Mouse (Mus musculus) myocyte (in vitro differentiated cells): Measurements from ENCODE around the gene Ifitm5. TPM values are rescaled to one million over a fixed set of nuclear protein-coding genes. Genes with fewer than 3 reads are reported as not detected.

Experiments
- H3K27me3 ChIP-seq: one replicate; pipeline ENCODE4 v1.6.1; 2011; ENCODE audit not compliant: control insufficient read depth, insufficient read depth, insufficient read length
- H3K36me3 ChIP-seq: one replicate; pipeline ENCODE4 v1.6.1; 2011; ENCODE audit not compliant: control insufficient read depth, insufficient read depth
- H3K4me2 ChIP-seq: one replicate; pipeline ENCODE4 v1.6.1; 2011; ENCODE audit warnings: low read depth, control low read depth
- H3K4me3 ChIP-seq: one replicate; pipeline ENCODE4 v1.5.1; 2011; ENCODE audit warnings: mild to moderate bottlenecking, control low read depth, moderate library complexity
- H3K79me2 ChIP-seq: one replicate; pipeline ENCODE4 v1.6.1; 2011; ENCODE audit not compliant: control insufficient read depth, insufficient read depth
- H3ac ChIP-seq: one replicate; pipeline ENCODE4 v1.6.1; 2011; ENCODE audit not compliant: control insufficient read depth, insufficient read length
- CEBPB ChIP-seq: IDR thresholded peaks from 2 replicates; pipeline ENCODE4 v1.6.1; 2011; ENCODE audit warnings: mild to moderate bottlenecking, moderate library complexity; ENCODE audit not compliant: poor library complexity, insufficient read depth, severe bottlenecking
- E2F4 ChIP-seq: IDR thresholded peaks from one replicate; pipeline ENCODE4 v1.6.1; 2011; ENCODE audit warnings: mild to moderate bottlenecking, control low read depth, moderate library complexity; ENCODE audit not compliant: insufficient read depth
- MAX ChIP-seq: IDR thresholded peaks from one replicate; pipeline ENCODE4 v1.6.1; 2011; ENCODE audit warnings: low read depth, mild to moderate bottlenecking, control low read depth
- MYOD1 ChIP-seq, 3 experiments: IDR thresholded peaks; one replicate each; pipeline ENCODE4 v1.6.1; 2011; ENCODE audit warnings: control low read depth in 2 of 3, low read depth in 2 of 3, mild to moderate bottlenecking in 2 of 3, moderate library complexity in 1 of 3; ENCODE audit not compliant: insufficient read length in 2 of 3, control insufficient read depth in 1 of 3
- MYOG ChIP-seq, 3 experiments: IDR thresholded peaks; one replicate each; pipeline ENCODE4 v1.6.1; 2011; ENCODE audit warnings: control low read depth in 2 of 3, low read depth in 2 of 3, mild to moderate bottlenecking in 2 of 3; ENCODE audit not compliant: insufficient read length in 2 of 3, control insufficient read depth in 1 of 3, insufficient read depth in 1 of 3
- POLR2A ChIP-seq: IDR thresholded peaks from one replicate; pipeline ENCODE4 v1.6.1; 2011; ENCODE audit warnings: low read depth, mild to moderate bottlenecking, control low read depth, moderate library complexity; ENCODE audit not compliant: insufficient read length
- POLR2AphosphoS2 ChIP-seq: IDR thresholded peaks from one replicate; pipeline ENCODE4 v1.6.1; 2011; ENCODE audit warnings: low read depth, control low read depth; ENCODE audit not compliant: insufficient read length
- REST ChIP-seq: IDR thresholded peaks from one replicate; pipeline ENCODE4 v1.6.1; 2011; ENCODE audit warnings: mild to moderate bottlenecking, control low read depth, moderate library complexity; ENCODE audit not compliant: insufficient read depth, insufficient read length
- SRF ChIP-seq: IDR thresholded peaks from one replicate; pipeline ENCODE4 v1.6.1; 2011; ENCODE audit warnings: low read depth; ENCODE audit not compliant: control insufficient read depth, insufficient read length
- TCF12 ChIP-seq: IDR thresholded peaks from one replicate; pipeline ENCODE4 v1.6.1; 2011; ENCODE audit warnings: mild to moderate bottlenecking, control low read depth; ENCODE audit not compliant: poor library complexity, insufficient read depth, severe bottlenecking
- TCF3 ChIP-seq: IDR thresholded peaks from one replicate; pipeline ENCODE4 v1.6.1; 2011; ENCODE audit warnings: low read depth, control low read depth; ENCODE audit not compliant: insufficient read length
- USF1 ChIP-seq: IDR thresholded peaks from one replicate; pipeline ENCODE4 v1.6.1; 2011; ENCODE audit warnings: low read depth, mild to moderate bottlenecking, control low read depth, moderate library complexity
- polyA plus RNA-seq: library from polyadenylated mRNA; unstranded; fragments of >200 nt; fragmentation: generic; extraction: Trizol; gene quantifications from one replicate; pipeline ENCODE4 v1.2.1, GENCODE M21; 2012; ENCODE audit warnings: missing spikeins

Ifitm5 gene
- polyA plus RNA-seq, 1 experiment, result 0.47 TPM

GRCm38 (mm10) chr7:140922398-140923069 lies 27.6 kb downstream of the Ifitm5 start:
- Histone ChIP-seq H3K79me2 (no peaks in the 10 kb centered on the region), H3ac (no peak overlapping the region), H3K4me2 (no peak overlapping the region), H3K36me3 (no peaks in the 10 kb centered on the region), H3K4me3 (no peak overlapping the region), H3K27me3 (peaks cover 48% of the 10 kb centered on the region)
- TF ChIP-seq REST (peak; percentile 68), MYOG (IDR thresholded peaks at IDR 0.05; ENCODE audit: control insufficient read depth in 1 of 3, insufficient read depth in 1 of 3, insufficient read length in 2 of 3, low read depth in 2 of 3) (no peak)

GRCm38 (mm10) chr7:140921225-140921975 lies 28.7 kb downstream of the Ifitm5 start:
- no peaks in the 10 kb centered on the region for H3K36me3 ChIP-seq
- no peaks in the 10 kb centered on the region for H3K79me2 ChIP-seq
- no peak overlapping the region for H3K4me2 ChIP-seq
- no peak overlapping the region for H3ac ChIP-seq
- no peak overlapping the region for H3K4me3 ChIP-seq
- TF ChIP-seq REST (no peak), MAX (no peak), POLR2AphosphoS2 (no peak), TCF3 (no peak), MYOG (IDR thresholded peaks at IDR 0.05; ENCODE audit: control insufficient read depth in 1 of 3, insufficient read depth in 1 of 3, insufficient read length in 2 of 3, low read depth in 2 of 3) (no peak), CEBPB (no peak), USF1 (no peak), TCF12 (no peak)
- H3K27me3 ChIP-seq, result peaks cover 48% of the 10 kb centered on the region

GRCm38 (mm10) chr7:140920418-140921029 lies 29.6 kb downstream of the Ifitm5 start, which contains the start of gene Nlrp6:
TSS of gene Nlrp6 (plus strand) at chr7:140920902.
- no peak within 1 kb of the TSS for H3K4me3 ChIP-seq
- H3K4me2 ChIP-seq, result no peak within 1 kb of the TSS
- no peak within 1 kb of the TSS for H3ac ChIP-seq
- H3K36me3 ChIP-seq, result no peaks in the 10 kb centered on the region
- peaks cover 48% of the 10 kb centered on the region for H3K27me3 ChIP-seq
- no peak for TF ChIP-seq TCF12
- TF ChIP-seq POLR2A, result no peak
- no peak for TF ChIP-seq SRF
- no peak for TF ChIP-seq MAX
- TF ChIP-seq MYOD1 (IDR thresholded peaks at IDR 0.05; ENCODE audit: control insufficient read depth in 1 of 3, insufficient read length in 2 of 3, low read depth in 2 of 3), result no peak
- no peaks in the 10 kb centered on the region for H3K79me2 ChIP-seq

- Histone ChIP-seq H3ac (no peak overlapping the region), H3K36me3 (no peaks in the 10 kb centered on the region), H3K79me2 (no peaks in the 10 kb centered on the region), H3K4me2 (no peak overlapping the region), H3K4me3 (no peak overlapping the region), H3K27me3 (peaks cover 44% of the 10 kb centered on the region)
- TF ChIP-seq TCF12 (no peak), POLR2A (no peak)
Observed at GRCm38 (mm10) chr7:140919911-140920310, 30.2 kb downstream of the Ifitm5 start.

DNA sequence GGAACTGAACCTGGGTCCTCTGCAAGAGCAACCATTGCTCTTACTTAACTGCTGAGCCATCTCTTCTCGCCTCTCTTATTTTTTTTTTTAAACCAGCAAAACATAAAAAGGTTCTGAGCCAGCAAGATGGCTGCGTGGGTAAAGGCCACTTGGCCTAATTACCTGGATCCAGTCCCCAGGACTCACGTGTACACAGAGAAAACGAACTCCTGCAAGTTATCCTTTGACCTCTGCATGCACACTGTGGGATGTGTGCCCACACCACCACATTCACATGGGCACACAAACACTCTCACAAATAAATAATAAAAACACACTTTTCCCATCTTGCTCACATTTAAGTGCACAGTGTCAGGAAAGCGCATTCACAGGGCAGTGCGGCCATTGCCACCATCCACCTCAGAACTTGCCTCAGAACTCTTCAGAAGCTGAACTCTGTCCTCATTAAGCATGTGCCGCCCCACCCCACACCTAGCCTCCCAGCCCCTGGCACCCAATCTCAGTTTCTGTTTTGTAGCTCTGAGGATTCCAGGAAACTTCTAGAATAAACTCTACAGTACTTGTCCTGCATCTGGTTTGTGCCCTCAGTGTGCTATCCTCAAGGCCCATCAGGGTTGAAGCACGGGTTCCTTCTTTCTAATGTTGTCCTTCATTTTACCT lies 35.9 kb downstream of the Ifitm5 start:
- Histone ChIP-seq H3K27me3 (no peaks in the 10 kb centered on the region), H3K79me2 (no peaks in the 10 kb centered on the region)
- TF ChIP-seq MAX (no peak), POLR2AphosphoS2 (no peak), MYOG (IDR thresholded peaks at IDR 0.05; ENCODE audit: control insufficient read depth in 1 of 3, insufficient read depth in 1 of 3, insufficient read length in 2 of 3, low read depth in 2 of 3) (no peak), USF1 (no peak), MYOD1 (IDR thresholded peaks at IDR 0.05; ENCODE audit: control insufficient read depth in 1 of 3, insufficient read length in 2 of 3, low read depth in 2 of 3) (no peak), TCF3 (no peak), SRF (no peak), E2F4 (no peak), POLR2A (no peak), TCF12 (no peak), REST (no peak), CEBPB (no peak)

More for the DNA sequence above, 35.9 kb downstream of the Ifitm5 start:
- Histone ChIP-seq H3ac (no peak overlapping the region), H3K4me2 (no peak overlapping the region), H3K4me3 (no peak overlapping the region), H3K36me3 (no peaks in the 10 kb centered on the region)
